Mouse (Mus musculus) megakaryocyte, embryonic 14.5 days (primary cell): Measurements from ENCODE around the gene Il1a. TPM values are rescaled to one million over a fixed set of nuclear protein-coding genes. Genes with fewer than 3 reads are reported as not detected.

ENCODE experiments used
- H3K27me3 ChIP-seq: replicated peaks from 2 replicates; pipeline ENCODE3; 2012; ENCODE audit warnings: inconsistent platforms
- H3K36me3 ChIP-seq: replicated peaks from 2 replicates; pipeline ENCODE3; 2012; ENCODE audit warnings: low read length, inconsistent platforms, mixed read lengths
- H3K4me1 ChIP-seq: 2 replicates; pipeline ENCODE4 v1.6.1; 2012; ENCODE audit warnings: inconsistent platforms
- H3K4me3 ChIP-seq: replicated peaks from 2 replicates; pipeline ENCODE3; 2012; ENCODE audit warnings: moderate library complexity, mild to moderate bottlenecking, inconsistent platforms
- H3K9me3 ChIP-seq: 2 replicates; pipeline ENCODE4 v1.6.1; 2012; ENCODE audit warnings: inconsistent platforms
- FLI1 ChIP-seq: IDR thresholded peaks from 2 replicates; pipeline ENCODE4 v1.6.1; 2012; ENCODE audit warnings: low read length, inconsistent platforms, mixed read lengths
- GATA1 ChIP-seq: IDR thresholded peaks from 3 replicates; pipeline ENCODE4 v1.6.1; 2012; ENCODE audit warnings: mixed read lengths, low read length, inconsistent platforms, borderline replicate concordance
- polyA plus RNA-seq: library from polyadenylated mRNA; stranded (reverse); fragments of >175 nt; gene quantifications from 2 replicates; pipeline ENCODE4 v1.2.3, GENCODE M21; 2012; ENCODE audit warnings: low replicate concordance; ENCODE audit not compliant: insufficient read depth

The Il1a gene
- polyA plus RNA-seq, 1 experiment = 1.3 TPM

DNA sequence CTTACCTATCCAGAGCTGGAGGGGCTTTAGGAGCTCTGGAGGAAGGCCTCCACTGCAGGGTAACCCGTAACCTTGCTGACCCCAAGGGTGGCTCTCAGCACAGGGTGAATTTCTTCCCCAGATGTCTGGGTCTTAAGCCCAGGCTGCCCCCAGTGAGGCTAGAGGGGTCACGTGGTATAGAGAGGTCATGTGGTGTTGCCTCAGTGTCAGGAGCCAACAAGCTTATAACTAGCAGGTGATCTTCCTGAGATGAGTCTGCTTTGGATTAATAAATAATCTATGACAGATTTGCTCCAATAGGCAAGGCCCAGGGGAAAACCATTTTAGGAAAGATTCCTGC, 56.2 kb downstream of the Il1a start:
- Histone ChIP-seq H3K4me1 (peaks cover 46% of the 10 kb centered on the region), H3K9me3 (no peaks in the 10 kb centered on the region; the same call in 1 of the 2 replicates), H3K27me3 (peaks cover 4% of the 10 kb centered on the region), H3K4me3 (no peak overlapping the region), H3K36me3 (no peaks in the 10 kb centered on the region)
- TF ChIP-seq FLI1 (no peak), GATA1 (no peak)

DNA sequence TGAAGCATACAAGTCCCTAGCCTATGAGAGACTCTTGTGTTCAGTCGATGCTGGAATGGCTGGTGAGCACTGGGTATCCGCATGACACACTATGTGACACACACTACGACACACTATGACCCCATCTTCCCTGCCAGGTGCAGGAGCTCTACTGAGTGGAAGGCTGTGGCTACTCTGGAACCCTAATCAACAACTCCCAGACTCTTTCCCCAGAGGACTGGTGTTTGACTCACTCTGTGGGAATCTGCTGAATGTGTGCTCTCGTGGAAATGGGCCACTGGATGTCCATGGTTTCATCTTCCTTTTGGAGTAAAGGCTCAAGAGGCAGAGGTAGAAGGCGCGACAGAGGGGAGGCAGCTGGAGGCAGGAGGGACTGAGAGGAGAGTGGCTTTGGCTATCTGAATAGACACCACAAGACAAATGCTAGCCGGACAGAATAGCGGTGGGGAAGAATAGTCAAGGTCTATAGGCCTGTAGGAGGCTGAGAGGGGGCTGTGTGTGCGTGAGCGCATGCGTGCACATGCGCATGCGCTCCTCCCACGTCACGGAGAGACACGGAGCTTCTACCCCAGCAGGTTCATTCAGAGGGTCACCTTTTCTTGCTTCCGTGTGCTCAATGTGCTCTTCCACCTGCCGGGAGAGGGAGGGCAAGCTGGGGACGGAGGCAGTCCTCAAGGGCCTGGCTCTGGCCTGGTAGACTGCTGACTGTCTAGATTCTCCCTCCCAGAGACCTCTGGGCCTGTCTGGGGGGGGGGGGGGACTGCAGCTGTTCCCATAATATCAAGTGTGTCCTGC, 56.7 kb downstream of the Il1a start:
- Histone ChIP-seq H3K4me1 (peaks cover 40% of the 10 kb centered on the region), H3K9me3 (no peaks in the 10 kb centered on the region; the same call in 1 of the 2 replicates), H3K36me3 (no peaks in the 10 kb centered on the region), H3K27me3 (peaks cover 4% of the 10 kb centered on the region), H3K4me3 (no peak overlapping the region)
- TF ChIP-seq FLI1 (no peak), GATA1 (no peak)

Other genes with a start within 250 kb of the Il1a start
- gene Ttl, start 244.0 kb downstream of the Il1a start, polyA plus RNA-seq = 0.32 and 1.1 TPM in 2 replicates
- 1.9 and 2.2 TPM in 2 replicates for gene Polr1b, start 209.0 kb downstream of the Il1a start, polyA plus RNA-seq
- gene Chchd5, start 180.3 kb downstream of the Il1a start, polyA plus RNA-seq = 6.1 and 19.5 TPM in 2 replicates
- gene Slc20a1, start 111.2 kb downstream of the Il1a start, polyA plus RNA-seq = 16.4 and 76.5 TPM in 2 replicates
- gene Ckap2l, start 12.8 kb downstream of the Il1a start, polyA plus RNA-seq = 9.6 and 47.7 TPM in 2 replicates
- gene Il1b, start 61.2 kb upstream of the Il1a start, polyA plus RNA-seq = 2.2 and 4.8 TPM in 2 replicates
- 0.08 TPM in 1 of 2 replicates, not detected in the other for gene F830045P16Rik, start 226.6 kb upstream of the Il1a start, polyA plus RNA-seq